8 mouse cellular contexts compared by ENCODE assay signal in genomic region chr17:28621381-28622299, GRCm38 (mm10). TPM values are rescaled to one million over a fixed set of nuclear protein-coding genes. Genes with fewer than 3 reads are reported as not detected.
A peak's percentile ranks its signal among the peaks of the same experiment; 100 is the strongest.
DNase-seq lines count a peak whose midpoint lies in the region; ATAC-seq and TF ChIP-seq lines count a peak whose summit lies in the region.

No protein-coding gene starts in this region.

- peak overlapping the region; percentile 84 for H3K4me2 ChIP-seq in limb, embryonic 15.5 days
- peak overlapping the region; percentile 89 for H3K4me2 ChIP-seq in midbrain, embryonic 16.5 days (ENCODE audit: low read length)

- peaks cover 4% of the 10 kb centered on the region for H3K79me2 ChIP-seq in heart, adult 2 months (replicated peaks; ENCODE audit: control insufficient read depth, insufficient read depth, low read length)

- H3K4me3 ChIP-seq in embryonic facial prominence, embryonic 10.5 days, result peak overlapping the region; percentile 84
- H3K4me3 ChIP-seq in heart, adult 2 months, result peak overlapping the region; percentile 98
- peak overlapping the region; percentile 84 for H3K4me3 ChIP-seq in kidney, adult 2 months (ENCODE audit: insufficient read depth, low read depth, low read length)
- H3K4me3 ChIP-seq in limb, embryonic 15.5 days, result peak overlapping the region; percentile 98
- H3K4me3 ChIP-seq in midbrain, embryonic 16.5 days (ENCODE audit: low read depth, low read length), result peak overlapping the region; percentile 98

- WGBS in embryonic facial prominence, embryonic 10.5 days, result under 1% methylated on average over 78 of the region's 78 CpGs
- under 1% methylated on average over 75 of the region's 78 CpGs for WGBS in heart, adult 2 months
- WGBS in kidney, adult 2 months, result under 1% methylated on average over 70 of the region's 78 CpGs
- under 1% methylated on average over 68 of the region's 78 CpGs for whole genome bisulfite sequencing in limb, embryonic 15.5 days
- WGBS in midbrain, embryonic 16.5 days, result under 1% methylated on average over 73 of the region's 78 CpGs

- no peak for TF ChIP-seq CTCF in heart, adult 2 months (IDR thresholded peaks at IDR 0.05)
- TF ChIP-seq CTCF in kidney, adult 2 months (conservative IDR thresholded peaks at IDR 0.05; ENCODE audit: insufficient read depth, insufficient read length, low read depth, low read length), result no peak

- H3K36me3 ChIP-seq in embryonic facial prominence, embryonic 10.5 days (replicated peaks), result peaks cover 40% of the 10 kb centered on the region
- H3K36me3 ChIP-seq in heart, adult 2 months (ENCODE audit: control insufficient read depth, insufficient read depth, low read length), result no peaks in the 10 kb centered on the region
- no peaks in the 10 kb centered on the region for H3K36me3 ChIP-seq in kidney, adult 2 months (ENCODE audit: control insufficient read depth, insufficient read depth, low read length)
- H3K36me3 ChIP-seq in limb, embryonic 15.5 days, result peaks cover 22% of the 10 kb centered on the region
- H3K36me3 ChIP-seq in midbrain, embryonic 16.5 days (ENCODE audit: control insufficient read depth, insufficient read depth, low read length), result peaks cover 3% of the 10 kb centered on the region; the same call in 1 of the 2 replicates

- H3K27me3 ChIP-seq in embryonic facial prominence, embryonic 10.5 days (replicated peaks; ENCODE audit: low read depth, poor library complexity, severe bottlenecking), result no peaks in the 10 kb centered on the region
- no peaks in the 10 kb centered on the region for H3K27me3 ChIP-seq in heart, adult 2 months (ENCODE audit: control insufficient read depth, insufficient read depth, low read length)
- H3K27me3 ChIP-seq in kidney, adult 2 months (replicated peaks; ENCODE audit: control insufficient read depth, insufficient read depth, low read length), result no peaks in the 10 kb centered on the region
- H3K27me3 ChIP-seq in limb, embryonic 15.5 days, result no peaks in the 10 kb centered on the region
- no peaks in the 10 kb centered on the region for H3K27me3 ChIP-seq in midbrain, embryonic 16.5 days (ENCODE audit: control insufficient read depth, insufficient read depth, low read depth, low read length)

- DNase-seq in frontal cortex, postnatal 25 days (ENCODE audit: low spot score in 2 of 2), result no peak
- peak; percentile 83 for DNase-seq in embryonic facial prominence, embryonic 10.5 days (ENCODE audit: low spot score)
- peak; percentile 58 to 63 for DNase-seq in heart, adult 2 months
- DNase-seq in kidney, adult 2 months, result peak; percentile 82
- DNase-seq in spleen, postnatal 36 days (ENCODE audit: low spot score in 2 of 2), result peak; percentile 20 to 41

- H3K27ac ChIP-seq in embryonic facial prominence, embryonic 10.5 days (replicated peaks), result peak overlapping the region; percentile 94
- H3K27ac ChIP-seq in heart, adult 2 months, result peak overlapping the region; percentile 89
- peak overlapping the region; percentile 45 for H3K27ac ChIP-seq in kidney, adult 2 months (ENCODE audit: insufficient read depth, low read depth, low read length)
- peak overlapping the region; percentile 88 for H3K27ac ChIP-seq in limb, embryonic 15.5 days
- H3K27ac ChIP-seq in midbrain, embryonic 16.5 days (ENCODE audit: low read length), result peak overlapping the region; percentile 92

- ATAC-seq in frontal cortex, adult (ENCODE audit: low TSS enrichment), result peak; percentile 60
- peak; percentile 52; the same call in 1 of the 2 replicates for ATAC-seq in limb, embryonic 15.5 days (ENCODE audit: insufficient number of reproducible peaks, low FRiP score, low TSS enrichment, low read depth)
- ATAC-seq in midbrain, embryonic 16.5 days, result peak; percentile 79

- H3K9ac ChIP-seq in heart, adult 2 months (ENCODE audit: low read depth, low read length), result peak overlapping the region; percentile 87
- peak overlapping the region; percentile 96 for H3K9ac ChIP-seq in limb, embryonic 15.5 days
- H3K9ac ChIP-seq in midbrain, embryonic 16.5 days (ENCODE audit: low read depth, low read length), result peak overlapping the region; percentile 97

- TF ChIP-seq POLR2A in heart, adult 2 months (IDR thresholded peaks at IDR 0.05; ENCODE audit: insufficient read depth, low read depth, low read length), result no peak
- TF ChIP-seq POLR2A in kidney, adult 2 months (IDR thresholded peaks at IDR 0.05; ENCODE audit: low read depth, low read length), result no peak

- no peaks in the 10 kb centered on the region for H3K9me3 ChIP-seq in embryonic facial prominence, embryonic 10.5 days
- no peaks in the 10 kb centered on the region for H3K9me3 ChIP-seq in limb, embryonic 15.5 days
- no peaks in the 10 kb centered on the region for H3K9me3 ChIP-seq in midbrain, embryonic 16.5 days (replicated peaks; ENCODE audit: control insufficient read depth, low read length, poor library complexity, severe bottlenecking)

- TF ChIP-seq EP300 in heart, adult 2 months (IDR thresholded peaks at IDR 0.05; ENCODE audit: insufficient read depth, low read depth, low read length), result no peak

- H3K4me1 ChIP-seq in embryonic facial prominence, embryonic 10.5 days, result peaks cover 43% of the 10 kb centered on the region
- H3K4me1 ChIP-seq in heart, adult 2 months (ENCODE audit: control insufficient read depth, insufficient read depth, low read length), result no peaks in the 10 kb centered on the region
- peaks cover 12% of the 10 kb centered on the region for H3K4me1 ChIP-seq in kidney, adult 2 months (ENCODE audit: control insufficient read depth, insufficient read depth, low read length)
- H3K4me1 ChIP-seq in limb, embryonic 15.5 days, result peaks cover 20% of the 10 kb centered on the region
- peaks cover 22% of the 10 kb centered on the region for H3K4me1 ChIP-seq in midbrain, embryonic 16.5 days (ENCODE audit: control insufficient read depth, insufficient read depth, low read length)

- intact Hi-C loops in heart, adult 2 months (cut with DNase I), result loop anchor here (5.0 kb wide), 1 partner anchor 71 kb away; the partner anchor contains the start of genes Mapk14 and Slc26a8

RNA-seq across cellular contexts. Expression of gene Srpk1, which starts 0.9 kb away (rescaled TPM):
- polyA plus RNA-seq in embryonic facial prominence, embryonic 10.5 days (2016; fragmentation: Nextera tagmentation; extraction: Ambion mirVana), result 130 and 133 TPM in 2 replicates
- 10 to 100 TPM; 32.1 to 32.6 TPM for total RNA-seq in heart, adult 2 months (2021)
- 11.9 and 19.6 TPM in 2 replicates for polyA plus RNA-seq in heart, adult 2 months (2012; rRNA removed)
- polyA plus RNA-seq in kidney, adult 2 months (2012; rRNA removed), result 21.5 and 21.6 TPM in 2 replicates
- 120 and 121 TPM in 2 replicates for polyA plus RNA-seq in limb, embryonic 15.5 days (2015; fragmentation: Nextera tagmentation; extraction: Ambion mirVana)
- polyA plus RNA-seq in midbrain, embryonic 16.5 days (2015; fragmentation: Nextera tagmentation; extraction: Ambion mirVana), result 84.9 and 91.4 TPM in 2 replicates

RNA-seq across cellular contexts. Expression of gene Lhfpl5, which starts 46.2 kb away (rescaled TPM):
- polyA plus RNA-seq in embryonic facial prominence, embryonic 10.5 days (2016; fragmentation: Nextera tagmentation; extraction: Ambion mirVana), result 1.1 TPM in 2 replicates
- total RNA-seq in heart, adult 2 months (2021), result not detected
- 0.18 and 0.20 TPM in 2 replicates for polyA plus RNA-seq in heart, adult 2 months (2012; rRNA removed)
- polyA plus RNA-seq in kidney, adult 2 months (2012; rRNA removed), result 0.19 and 0.41 TPM in 2 replicates
- 0.40 and 0.60 TPM in 2 replicates for polyA plus RNA-seq in limb, embryonic 15.5 days (2015; fragmentation: Nextera tagmentation; extraction: Ambion mirVana)
- polyA plus RNA-seq in midbrain, embryonic 16.5 days (2015; fragmentation: Nextera tagmentation; extraction: Ambion mirVana), result 13.1 and 16.6 TPM in 2 replicates

Comparison
In these comparisons a context has a peak if more than half of its experiments do, and no peak if none do; other contexts are left out.
1. DNase-seq: peak in embryonic facial prominence, embryonic 10.5 days (single experiment), heart, adult 2 months (2 of 2), kidney, adult 2 months (single experiment) and spleen, postnatal 36 days (2 of 2); none in frontal cortex, postnatal 25 days (0 of 2).
2. Peak in every context shown above with its lines, with median percentiles within 50 percentile points of each other: ATAC-seq, H3K27ac ChIP-seq, H3K4me3 ChIP-seq and H3K9ac ChIP-seq.